Mouse (Mus musculus) myocyte (in vitro differentiated cells): ENCODE data around the gene Olfr389.

Experiments used
- E2F4 ChIP-seq: IDR thresholded peaks from one replicate; pipeline ENCODE4 v1.6.1; 2011; ENCODE audit warnings: mild to moderate bottlenecking, control low read depth, moderate library complexity; ENCODE audit not compliant: insufficient read depth
- MAX ChIP-seq: IDR thresholded peaks from one replicate; pipeline ENCODE4 v1.6.1; 2011; ENCODE audit warnings: low read depth, mild to moderate bottlenecking, control low read depth
- MYOD1 ChIP-seq, 3 experiments: IDR thresholded peaks; one replicate each; pipeline ENCODE4 v1.6.1; 2011; ENCODE audit warnings: control low read depth in 2 of 3, low read depth in 2 of 3, mild to moderate bottlenecking in 2 of 3, moderate library complexity in 1 of 3; ENCODE audit not compliant: insufficient read length in 2 of 3, control insufficient read depth in 1 of 3
- MYOG ChIP-seq, 3 experiments: IDR thresholded peaks; one replicate each; pipeline ENCODE4 v1.6.1; 2011; ENCODE audit warnings: control low read depth in 2 of 3, low read depth in 2 of 3, mild to moderate bottlenecking in 2 of 3; ENCODE audit not compliant: insufficient read length in 2 of 3, control insufficient read depth in 1 of 3, insufficient read depth in 1 of 3
- POLR2A ChIP-seq: IDR thresholded peaks from one replicate; pipeline ENCODE4 v1.6.1; 2011; ENCODE audit warnings: low read depth, mild to moderate bottlenecking, control low read depth, moderate library complexity; ENCODE audit not compliant: insufficient read length
- POLR2AphosphoS2 ChIP-seq: IDR thresholded peaks from one replicate; pipeline ENCODE4 v1.6.1; 2011; ENCODE audit warnings: low read depth, control low read depth; ENCODE audit not compliant: insufficient read length
- SRF ChIP-seq: IDR thresholded peaks from one replicate; pipeline ENCODE4 v1.6.1; 2011; ENCODE audit warnings: low read depth; ENCODE audit not compliant: control insufficient read depth, insufficient read length
- TCF12 ChIP-seq: IDR thresholded peaks from one replicate; pipeline ENCODE4 v1.6.1; 2011; ENCODE audit warnings: mild to moderate bottlenecking, control low read depth; ENCODE audit not compliant: poor library complexity, insufficient read depth, severe bottlenecking
- USF1 ChIP-seq: IDR thresholded peaks from one replicate; pipeline ENCODE4 v1.6.1; 2011; ENCODE audit warnings: low read depth, mild to moderate bottlenecking, control low read depth, moderate library complexity

DNA sequence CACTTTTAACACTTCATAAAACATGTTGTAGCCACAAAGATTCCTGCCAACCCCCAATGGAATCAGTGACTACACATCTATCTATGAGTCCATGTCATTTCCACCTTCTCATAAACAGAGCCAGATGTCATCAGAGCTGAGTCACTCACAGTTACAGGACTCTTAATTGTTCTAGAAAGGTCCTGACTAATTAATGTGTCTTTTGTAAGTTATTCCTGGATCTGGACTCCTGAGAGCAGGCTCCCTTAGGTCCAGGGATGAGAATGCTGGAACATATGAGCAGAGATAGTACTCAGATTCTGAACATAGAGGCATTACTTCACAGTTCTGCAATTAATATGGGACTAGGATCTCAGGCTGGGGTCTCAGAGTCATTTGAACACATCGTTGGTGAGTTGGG, 2.2 kb upstream of the Olfr389 start, which contains the start of gene Olfr390:
- TF ChIP-seq POLR2A (no peak), MYOG (IDR thresholded peaks at IDR 0.05; ENCODE audit: control insufficient read depth in 1 of 3, insufficient read depth in 1 of 3, insufficient read length in 2 of 3, low read depth in 2 of 3) (no peak), USF1 (no peak), POLR2AphosphoS2 (no peak), E2F4 (no peak), MYOD1 (IDR thresholded peaks at IDR 0.05; ENCODE audit: control insufficient read depth in 1 of 3, insufficient read length in 2 of 3, low read depth in 2 of 3) (no peak), MAX (no peak), SRF (no peak), TCF12 (no peak)
